Mouse (Mus musculus): Measurements from ENCODE around the gene 4933405O20Rik.

4933405O20Rik gene

DNA sequence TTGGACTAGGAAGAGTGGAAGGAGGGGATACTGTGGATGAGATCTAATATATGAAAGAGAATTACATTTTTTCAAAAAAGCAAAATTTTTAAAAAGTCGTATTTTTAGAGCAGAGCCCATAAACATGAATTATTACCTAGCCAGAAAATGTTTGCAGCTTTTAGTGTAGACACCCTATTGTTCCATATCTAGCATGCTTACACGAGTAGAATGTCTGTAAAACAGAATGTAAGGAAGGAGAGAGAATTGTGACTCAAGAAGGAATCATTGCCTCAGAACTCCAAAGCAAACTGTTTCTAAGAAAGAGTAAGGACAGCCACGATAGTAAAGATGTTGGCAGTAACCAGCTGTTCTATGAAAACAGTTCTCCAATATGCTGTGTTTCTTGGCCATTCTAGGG lies at the start of gene 4933405O20Rik:
TSS of gene 4933405O20Rik (plus strand) at position 301 of the 400 bp plus-strand sequence.
- DNase-seq (ENCODE audit: low spot score): no peak

DNA sequence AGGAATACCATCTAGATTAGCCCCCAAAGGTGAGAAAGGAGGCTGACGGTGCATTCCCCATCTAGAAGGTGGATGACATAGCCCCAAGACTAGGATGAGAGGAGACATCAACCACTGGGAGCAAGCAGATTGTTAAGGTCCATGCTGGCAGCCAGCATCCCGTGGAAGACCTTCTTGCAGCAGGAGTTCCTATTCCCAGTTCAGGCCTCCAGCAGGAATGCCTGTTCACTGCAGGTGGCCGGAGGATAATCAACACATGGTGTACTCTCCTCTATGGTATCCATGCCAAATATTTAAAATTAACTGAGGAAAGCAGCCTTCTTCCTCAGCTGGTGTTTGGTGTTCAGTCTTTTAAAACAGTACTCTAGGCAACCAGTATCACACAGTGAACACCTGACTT lies 49.4 kb upstream of the 4933405O20Rik start:
- no peak for DNase-seq (ENCODE audit: low spot score)

DNA sequence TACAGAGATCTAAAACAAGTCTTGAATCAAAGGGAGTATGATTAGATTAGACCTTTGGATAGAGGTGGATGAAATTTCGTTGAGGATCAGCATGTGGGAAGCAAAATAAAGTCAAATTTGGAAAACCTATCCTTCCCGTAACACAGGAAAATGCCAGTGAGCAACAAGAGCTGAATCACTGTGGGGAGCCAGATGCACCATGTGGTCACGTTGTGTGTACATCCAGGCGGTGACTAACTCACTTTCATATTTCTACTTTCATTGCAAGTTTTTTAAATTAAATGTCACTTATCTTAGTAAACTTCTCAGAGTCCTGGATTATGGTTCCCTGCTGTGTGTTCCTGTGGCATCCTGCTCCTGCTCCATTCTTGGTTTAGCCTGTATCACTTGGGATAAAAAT lies 47.6 kb upstream of the 4933405O20Rik start:
- DNase-seq (ENCODE audit: low spot score): no peak

DNA sequence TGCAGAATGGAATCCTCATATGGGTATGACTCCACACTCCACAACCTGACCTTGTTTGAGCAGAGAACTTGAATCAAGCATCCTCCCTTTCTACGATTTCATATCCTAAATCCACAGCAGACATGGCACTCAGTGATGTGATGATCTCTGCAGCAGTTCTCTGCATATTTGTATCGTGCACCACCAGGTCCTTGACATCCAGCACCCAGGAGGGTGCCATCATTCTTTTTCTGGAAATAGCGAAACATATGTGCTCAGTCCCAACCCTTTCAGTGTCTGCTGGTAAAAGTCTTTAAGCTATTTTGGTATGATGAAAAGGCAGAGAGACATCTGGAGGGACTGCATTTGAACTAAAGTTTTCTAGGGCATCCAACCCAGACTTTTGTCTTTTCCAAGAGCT lies 36.3 kb upstream of the 4933405O20Rik start:
- DNase-seq (ENCODE audit: low spot score): no peak

DNA sequence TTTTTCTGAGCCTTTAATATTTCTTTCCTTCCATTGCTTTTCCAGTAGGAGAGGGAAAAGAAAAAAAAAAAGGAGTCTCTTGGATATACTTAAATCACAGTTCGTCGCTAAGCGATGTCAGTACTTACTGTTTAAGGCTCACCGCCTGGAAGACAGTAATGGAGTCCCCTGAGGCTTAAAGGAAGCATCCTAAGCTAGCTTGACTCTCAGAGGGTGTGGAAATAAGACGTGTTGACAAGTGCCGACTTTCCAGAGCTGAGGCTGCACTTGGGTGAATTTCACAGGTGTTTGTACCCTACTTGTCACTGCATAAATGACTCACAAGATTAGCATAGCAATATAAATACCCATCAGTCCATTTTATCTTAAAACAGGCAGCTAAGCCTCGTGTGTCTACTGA lies 25.1 kb upstream of the 4933405O20Rik start:
- no peak for DNase-seq (ENCODE audit: low spot score)

DNA sequence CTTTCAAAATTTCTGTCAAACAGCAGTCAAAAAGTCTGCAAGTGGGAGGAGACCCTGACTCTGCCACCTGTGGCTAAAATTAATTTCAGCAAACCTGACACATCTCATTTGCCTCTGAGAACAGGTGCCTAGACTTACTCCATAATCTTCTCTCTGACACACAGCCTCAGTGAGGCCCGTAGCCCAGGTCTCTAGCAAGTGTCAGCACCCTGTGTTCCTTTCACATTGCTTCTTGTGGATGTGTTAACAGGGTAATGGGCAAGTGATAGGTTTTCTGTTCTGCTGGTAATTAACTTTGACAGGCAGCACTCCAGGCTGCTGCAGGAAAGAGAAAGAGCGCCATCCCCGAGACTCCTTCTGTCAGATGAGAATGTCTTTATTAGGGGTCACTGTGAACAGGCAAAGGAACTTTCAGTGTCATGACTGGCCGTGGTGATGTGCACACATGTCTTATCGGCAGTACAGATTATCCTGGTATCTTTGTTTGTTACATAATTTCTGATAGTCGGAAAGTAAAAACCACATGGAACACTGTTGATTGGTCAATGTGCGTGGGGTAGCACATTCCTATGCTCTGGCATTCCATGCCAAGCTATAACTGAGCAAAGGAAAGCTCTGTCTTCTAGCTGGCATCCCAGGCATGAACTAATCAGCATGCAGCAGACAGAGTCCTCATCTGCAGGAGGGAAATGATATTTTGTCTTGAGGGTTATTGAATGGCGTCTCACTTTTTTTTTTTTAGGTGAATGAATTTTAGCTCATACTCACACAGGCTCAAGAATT lies 10.2 kb upstream of the 4933405O20Rik start:
- DNase-seq (ENCODE audit: low spot score): no peak

DNA sequence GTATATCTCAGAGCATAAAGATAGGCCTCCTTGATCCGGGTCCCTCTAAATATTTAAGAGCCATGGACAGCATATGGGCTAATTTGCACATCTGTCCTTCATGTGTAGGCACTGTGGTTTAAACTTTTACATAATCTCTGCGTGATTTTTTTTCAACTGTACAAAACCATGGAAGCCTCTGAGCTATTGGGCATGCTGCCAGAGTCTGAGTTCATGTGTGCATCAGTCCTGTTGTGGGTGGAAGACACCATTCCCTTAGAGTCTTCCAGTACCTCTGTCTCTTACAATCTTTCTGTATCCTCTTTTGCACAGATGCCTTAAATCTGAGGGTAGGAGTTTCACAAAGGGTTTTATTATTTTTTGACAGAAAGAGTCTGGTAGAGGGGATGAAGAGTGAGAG lies 15.1 kb downstream of the 4933405O20Rik start:
- no peak for DNase-seq (ENCODE audit: low spot score)

DNA sequence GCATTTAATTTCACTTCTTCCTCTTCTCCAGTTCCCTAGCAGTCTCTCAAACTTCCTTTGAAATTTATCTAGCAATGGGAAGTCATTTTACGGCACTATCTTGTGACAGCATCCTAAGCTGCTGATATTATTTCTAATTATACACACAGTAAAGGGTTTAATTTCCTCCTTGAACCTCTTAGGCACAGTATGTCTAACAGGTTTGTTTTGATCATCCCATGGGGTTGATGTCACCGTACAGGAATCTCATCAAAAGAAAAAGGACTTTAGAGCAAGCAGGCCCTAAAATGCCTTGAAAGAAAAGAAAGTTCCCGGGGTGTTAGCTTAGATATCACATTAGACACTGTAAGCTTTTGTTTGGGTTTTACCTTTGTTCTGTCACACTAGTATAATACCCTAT lies 30.2 kb downstream of the 4933405O20Rik start:
- DNase-seq (ENCODE audit: low spot score): no peak

DNA sequence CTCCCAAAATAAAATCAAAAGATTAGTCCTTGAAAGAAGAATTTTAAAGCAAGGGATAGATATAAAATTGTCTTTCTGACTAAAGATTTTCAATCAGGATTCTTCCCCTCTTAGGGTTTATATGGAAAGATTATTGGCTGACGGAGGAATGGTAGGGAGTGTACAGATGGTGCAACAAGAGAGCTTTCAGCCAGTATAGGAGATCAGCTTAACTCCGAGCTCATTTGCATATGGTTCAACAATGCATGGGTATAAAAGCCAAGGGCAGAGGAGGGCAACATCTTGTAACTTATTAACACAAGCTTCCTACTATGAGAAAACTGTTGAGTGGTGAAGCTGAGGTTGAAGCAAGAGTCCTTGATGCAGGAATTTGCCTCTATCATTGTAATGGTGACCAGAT lies 34.2 kb downstream of the 4933405O20Rik start:
- DNase-seq (ENCODE audit: low spot score): no peak

All from urinary bladder, postnatal 14 days (tissue).